Mouse (Mus musculus): Measurements from ENCODE around the gene Gm9767. TPM values are rescaled to one million over a fixed set of nuclear protein-coding genes. Genes with fewer than 3 reads are reported as not detected.

Gene Gm9767
- total and polyA plus RNA-seq, 3 experiments, result not detected

- H3K9me3 ChIP-seq (replicated peaks; ENCODE audit: low read length), result no peaks in the 10 kb centered on the region
- no peaks in the 10 kb centered on the region for H3K27me3 ChIP-seq (replicated peaks)
- H3K4me3 ChIP-seq (replicated peaks in 1 of 3; ENCODE audit: low read depth in 2 of 3, low read length in 2 of 3, poor library complexity in 1 of 3), result no peak overlapping the region
- in situ Hi-C loops (cut with MboI; ENCODE audit: low pct_ligation_motif_present, low pct_unique_long_range_greater_than_20kb, low sequenced_read_pairs), result no loop called here
- dilution Hi-C loops (cut with MboI; ENCODE audit: extremely low pct_ligation_motif_present, extremely low pct_unique_long_range_greater_than_20kb, low sequenced_read_pairs), result no loop called here
- H3K9ac ChIP-seq (ENCODE audit: insufficient read depth, low read depth), result no peak overlapping the region
- no peaks in the 10 kb centered on the region for H3K4me1 ChIP-seq (ENCODE audit: control insufficient read depth in 1 of 2, insufficient read depth in 2 of 2)
- DNase-seq (ENCODE audit: extremely low read depth), result peak; percentile 22
- H3K36me3 ChIP-seq (replicated peaks in 1 of 2; ENCODE audit: control insufficient read depth in 1 of 2, insufficient read depth in 1 of 2, low read length in 1 of 2), result no peaks in the 10 kb centered on the region
- no peak overlapping the region for H3K27ac ChIP-seq (ENCODE audit: insufficient read depth, low read depth)
- H3K79me2 ChIP-seq (replicated peaks; ENCODE audit: control insufficient read depth, extremely low read depth, insufficient read depth, poor library complexity, severe bottlenecking), result no peaks in the 10 kb centered on the region
- no peak overlapping the region for H3K4me2 ChIP-seq (ENCODE audit: insufficient read depth, low read depth, poor library complexity, severe bottlenecking)
- TF ChIP-seq EP300 (IDR thresholded peaks at IDR 0.05; ENCODE audit: low read length) (no peak), PAX5 (IDR thresholded peaks at IDR 0.05; ENCODE audit: low read length) (no peak), NRF1 (IDR thresholded peaks at IDR 0.05; ENCODE audit: low read depth, low read length) (no peak), MAFK (IDR thresholded peaks at IDR 0.05; ENCODE audit: insufficient replicate concordance, low read length) (no peak), SMC3 (IDR thresholded peaks at IDR 0.05; ENCODE audit: low read depth, low read length) (no peak), MAX (IDR thresholded peaks at IDR 0.05; ENCODE audit: low read length) (no peak), UBTF (IDR thresholded peaks at IDR 0.05; ENCODE audit: low read depth, low read length) (no peak), JUND (conservative IDR thresholded peaks at IDR 0.05; ENCODE audit: low read depth, low read length) (no peak), TCF12 (IDR thresholded peaks at IDR 0.05; ENCODE audit: low read depth, low read length) (no peak), USF1 (IDR thresholded peaks at IDR 0.05; ENCODE audit: low read depth, low read length) (no peak)
Measured at GRCm38 (mm10) chr10:26082081-26082480, 4.0 kb downstream of the Gm9767 start.

- no peaks in the 10 kb centered on the region for H3K9me3 ChIP-seq (replicated peaks; ENCODE audit: low read length)
- no peak for TF ChIP-seq CTCF (conservative IDR thresholded peaks at IDR 0.05 in 1 of 2, IDR thresholded peaks at IDR 0.05 in 1 of 2; ENCODE audit: low read depth in 2 of 2, low read length in 2 of 2)
- TF ChIP-seq USF1 (IDR thresholded peaks at IDR 0.05; ENCODE audit: low read depth, low read length), result no peak
- no peak for TF ChIP-seq E2F4 (IDR thresholded peaks at IDR 0.05; ENCODE audit: insufficient replicate concordance, low read depth, low read length)
- TF ChIP-seq ELF1 (IDR thresholded peaks at IDR 0.05; ENCODE audit: low read depth, low read length), result no peak
- TF ChIP-seq JUND (conservative IDR thresholded peaks at IDR 0.05; ENCODE audit: low read depth, low read length), result no peak
- no peak for TF ChIP-seq POLR2A (IDR thresholded peaks at IDR 0.05; ENCODE audit: low read depth, low read length)
- no peak for TF ChIP-seq IRF4 (IDR thresholded peaks at IDR 0.05; ENCODE audit: low read depth, low read length)
- no peak for TF ChIP-seq UBTF (IDR thresholded peaks at IDR 0.05; ENCODE audit: low read depth, low read length)
- no peak for TF ChIP-seq GABPA (IDR thresholded peaks at IDR 0.05; ENCODE audit: insufficient replicate concordance, low read depth, low read length)
- TF ChIP-seq HCFC1 (IDR thresholded peaks at IDR 0.05; ENCODE audit: low read depth, low read length), result no peak
- TF ChIP-seq TCF12 (IDR thresholded peaks at IDR 0.05; ENCODE audit: low read depth, low read length), result no peak
- no peak for TF ChIP-seq MAX (IDR thresholded peaks at IDR 0.05; ENCODE audit: low read length)
- no peak for TF ChIP-seq POLR2AphosphoS2 (IDR thresholded peaks at IDR 0.05; ENCODE audit: low read depth, low read length)
- no peak for TF ChIP-seq MXI1 (IDR thresholded peaks at IDR 0.05; ENCODE audit: low read depth, low read length)
- no peak for TF ChIP-seq PAX5 (IDR thresholded peaks at IDR 0.05; ENCODE audit: low read length)
- no peak for TF ChIP-seq BHLHE40 (IDR thresholded peaks at IDR 0.05; ENCODE audit: low read depth, low read length)
- H3K4me3 ChIP-seq (replicated peaks in 1 of 3; ENCODE audit: low read depth in 2 of 3, low read length in 2 of 3, poor library complexity in 1 of 3), result no peak overlapping the region
- H3K27ac ChIP-seq (ENCODE audit: insufficient read depth, low read depth), result no peak overlapping the region
- H3K27me3 ChIP-seq (replicated peaks), result no peaks in the 10 kb centered on the region
- H3K4me1 ChIP-seq (ENCODE audit: control insufficient read depth in 1 of 2, insufficient read depth in 2 of 2), result no peaks in the 10 kb centered on the region
- in situ Hi-C loops (cut with MboI; ENCODE audit: low pct_ligation_motif_present, low pct_unique_long_range_greater_than_20kb, low sequenced_read_pairs) (no loop called here), dilution Hi-C loops (cut with MboI; ENCODE audit: extremely low pct_ligation_motif_present, extremely low pct_unique_long_range_greater_than_20kb, low sequenced_read_pairs) (no loop called here)
- H3K79me2 ChIP-seq (replicated peaks; ENCODE audit: control insufficient read depth, extremely low read depth, insufficient read depth, poor library complexity, severe bottlenecking), result no peaks in the 10 kb centered on the region
- no peak overlapping the region for H3K4me2 ChIP-seq (ENCODE audit: insufficient read depth, low read depth, poor library complexity, severe bottlenecking)
- DNase-seq (ENCODE audit: extremely low read depth), result no peak
- no peak overlapping the region for H3K9ac ChIP-seq (ENCODE audit: insufficient read depth, low read depth)
- H3K36me3 ChIP-seq (replicated peaks in 1 of 2; ENCODE audit: control insufficient read depth in 1 of 2, insufficient read depth in 1 of 2, low read length in 1 of 2), result no peaks in the 10 kb centered on the region
Measured at GRCm38 (mm10) chr10:26103330-26103982, 25.4 kb downstream of the Gm9767 start.

All from CH12.LX (cell line).